Mouse (Mus musculus): ENCODE measurements at regions not wholly inside any gene's neighbourhood (a gene's known extent, or its start where the extent isn't known, plus 50 kb on each side); places are given as distances from the start of the nearest gene placed in this dataset.

GRCm38 (mm10) chr15:36903922-36904321, 103.7 kb downstream of the Zfp706 start:
- Histone ChIP-seq H3K36me3 (ENCODE audit: control insufficient read depth, insufficient read depth, low read length, poor library complexity, severe bottlenecking) (no peaks in the 10 kb centered on the region), H3K27me3 (ENCODE audit: control insufficient read depth, insufficient read depth, low read length, poor library complexity, severe bottlenecking) (no peaks in the 10 kb centered on the region)

GRCm38 (mm10) chr15:36903309-36903708, 104.3 kb downstream of the Zfp706 start:
- DNase-seq (ENCODE audit: low read depth, low spot score): no peak
- no peaks in the 10 kb centered on the region for H3K27me3 ChIP-seq (ENCODE audit: control insufficient read depth, insufficient read depth, low read length, poor library complexity, severe bottlenecking)
- no peaks in the 10 kb centered on the region for H3K36me3 ChIP-seq (ENCODE audit: control insufficient read depth, insufficient read depth, low read length, poor library complexity, severe bottlenecking)

More at GRCm38 (mm10) chr15:36903922-36904321, 103.7 kb downstream of the Zfp706 start:
- DNase-seq (ENCODE audit: low read depth, low spot score): no peak

GRCm38 (mm10) chr15:36901830-36902285, 105.7 kb downstream of the Zfp706 start:
- Histone ChIP-seq H3K36me3 (ENCODE audit: control insufficient read depth, insufficient read depth, low read length, poor library complexity, severe bottlenecking) (no peaks in the 10 kb centered on the region), H3K27me3 (ENCODE audit: control insufficient read depth, insufficient read depth, low read length, poor library complexity, severe bottlenecking) (no peaks in the 10 kb centered on the region)
- DNase-seq (ENCODE audit: low read depth, low spot score): peak; percentile 46

GRCm38 (mm10) chr15:36901350-36901749, 106.2 kb downstream of the Zfp706 start:
- Histone ChIP-seq H3K36me3 (ENCODE audit: control insufficient read depth, insufficient read depth, low read length, poor library complexity, severe bottlenecking) (no peaks in the 10 kb centered on the region), H3K27me3 (ENCODE audit: control insufficient read depth, insufficient read depth, low read length, poor library complexity, severe bottlenecking) (no peaks in the 10 kb centered on the region)
- DNase-seq (ENCODE audit: low read depth, low spot score): no peak

DNA sequence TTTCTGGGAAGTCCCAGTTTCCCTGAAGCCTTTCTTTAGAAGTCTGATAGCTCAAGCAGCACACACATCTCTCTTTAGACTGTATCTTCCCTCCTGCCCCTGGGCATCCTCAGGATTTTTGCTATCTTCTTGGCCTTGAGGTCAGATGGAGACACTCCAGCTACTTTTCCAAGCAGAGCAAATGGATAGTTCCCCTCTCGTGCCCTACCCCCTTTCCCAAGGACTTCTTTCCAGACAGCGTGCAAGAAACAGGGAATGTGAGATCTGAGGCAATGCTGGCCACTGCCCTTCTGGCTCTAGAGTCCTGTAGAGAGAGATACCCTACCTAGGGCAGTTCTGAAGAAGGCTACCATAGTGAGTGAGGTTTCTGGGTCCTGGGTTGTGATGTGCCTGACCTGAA, 106.6 kb downstream of the Zfp706 start:
- Histone ChIP-seq H3K27me3 (ENCODE audit: control insufficient read depth, insufficient read depth, low read length, poor library complexity, severe bottlenecking) (no peaks in the 10 kb centered on the region), H3K36me3 (ENCODE audit: control insufficient read depth, insufficient read depth, low read length, poor library complexity, severe bottlenecking) (no peaks in the 10 kb centered on the region)
- no peak for DNase-seq (ENCODE audit: low read depth, low spot score)

DNA sequence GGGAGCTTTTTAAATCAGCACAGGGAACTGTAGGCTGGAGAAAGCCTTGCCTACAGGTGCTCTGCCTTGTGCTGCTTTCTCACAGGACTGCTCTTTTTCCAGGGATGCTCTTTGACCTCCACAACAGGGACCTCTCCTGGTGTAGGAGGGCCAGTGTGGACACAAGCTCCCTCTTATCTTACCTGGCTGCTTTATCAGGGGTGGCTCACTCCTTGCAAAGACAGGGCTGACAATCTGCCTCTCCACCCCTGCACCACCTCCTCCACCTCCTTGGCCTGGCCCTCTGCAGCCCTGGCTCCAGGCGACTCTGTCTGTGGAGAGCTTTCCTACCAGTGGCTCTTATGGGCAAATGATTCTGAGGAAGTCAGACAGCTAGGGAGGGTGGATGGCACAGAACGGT, 107.7 kb downstream of the Zfp706 start:
- H3K27me3 ChIP-seq (ENCODE audit: control insufficient read depth, insufficient read depth, low read length, poor library complexity, severe bottlenecking): no peaks in the 10 kb centered on the region
- DNase-seq (ENCODE audit: low read depth, low spot score): no peak
- H3K36me3 ChIP-seq (ENCODE audit: control insufficient read depth, insufficient read depth, low read length, poor library complexity, severe bottlenecking): no peaks in the 10 kb centered on the region

- no peak for DNase-seq (ENCODE audit: low read depth, low spot score)
- Histone ChIP-seq H3K27me3 (ENCODE audit: control insufficient read depth, insufficient read depth, low read length, poor library complexity, severe bottlenecking) (no peaks in the 10 kb centered on the region), H3K36me3 (ENCODE audit: control insufficient read depth, insufficient read depth, low read length, poor library complexity, severe bottlenecking) (no peaks in the 10 kb centered on the region)
Measured at GRCm38 (mm10) chr15:36898857-36899523, 108.6 kb downstream of the Zfp706 start.

DNA sequence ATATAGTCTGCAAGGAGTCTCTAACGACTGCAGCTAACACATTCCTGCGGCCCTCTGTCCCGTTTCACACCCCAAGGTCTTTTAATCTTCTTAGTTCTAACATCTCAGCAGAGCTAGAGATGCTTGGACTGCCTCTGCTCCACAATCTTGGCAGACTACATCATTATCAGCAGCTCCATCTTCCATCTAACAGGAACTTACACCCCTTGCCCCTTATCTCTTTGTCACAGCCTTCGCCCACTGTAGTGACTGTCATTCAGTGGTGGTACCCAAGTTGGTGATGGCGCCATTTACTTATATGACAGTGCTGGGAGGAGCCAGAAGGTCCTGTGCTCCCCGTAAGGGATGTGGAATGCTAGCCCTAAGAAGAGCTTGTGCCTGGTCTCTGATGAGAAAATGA, 109.2 kb downstream of the Zfp706 start:
- H3K36me3 ChIP-seq (ENCODE audit: control insufficient read depth, insufficient read depth, low read length, poor library complexity, severe bottlenecking): no peaks in the 10 kb centered on the region
- no peak for DNase-seq (ENCODE audit: low read depth, low spot score)
- H3K27me3 ChIP-seq (ENCODE audit: control insufficient read depth, insufficient read depth, low read length, poor library complexity, severe bottlenecking): no peaks in the 10 kb centered on the region

DNA sequence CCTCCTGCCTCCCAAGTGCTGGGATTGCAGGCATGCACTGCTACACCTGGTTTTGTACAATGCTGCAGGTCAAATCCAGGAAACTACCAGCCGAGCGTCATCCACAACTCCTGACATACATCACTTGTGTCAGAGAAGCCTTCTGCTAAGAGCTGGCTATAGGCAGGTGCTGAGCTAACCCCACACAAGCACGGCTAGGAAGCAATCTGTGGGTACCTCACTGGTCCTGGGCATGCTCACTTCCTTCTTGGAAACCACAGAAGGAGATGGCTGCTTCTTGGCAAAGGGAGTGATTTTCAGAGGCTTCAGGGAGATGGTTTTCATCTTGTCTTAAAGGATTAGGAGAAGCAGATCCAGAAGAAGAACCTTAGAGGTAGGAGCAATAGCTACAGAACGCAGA, 111.3 kb downstream of the Zfp706 start:
- Histone ChIP-seq H3K27me3 (ENCODE audit: control insufficient read depth, insufficient read depth, low read length, poor library complexity, severe bottlenecking) (no peaks in the 10 kb centered on the region), H3K36me3 (ENCODE audit: control insufficient read depth, insufficient read depth, low read length, poor library complexity, severe bottlenecking) (no peaks in the 10 kb centered on the region)
- DNase-seq (ENCODE audit: low read depth, low spot score): peak; percentile 18

DNA sequence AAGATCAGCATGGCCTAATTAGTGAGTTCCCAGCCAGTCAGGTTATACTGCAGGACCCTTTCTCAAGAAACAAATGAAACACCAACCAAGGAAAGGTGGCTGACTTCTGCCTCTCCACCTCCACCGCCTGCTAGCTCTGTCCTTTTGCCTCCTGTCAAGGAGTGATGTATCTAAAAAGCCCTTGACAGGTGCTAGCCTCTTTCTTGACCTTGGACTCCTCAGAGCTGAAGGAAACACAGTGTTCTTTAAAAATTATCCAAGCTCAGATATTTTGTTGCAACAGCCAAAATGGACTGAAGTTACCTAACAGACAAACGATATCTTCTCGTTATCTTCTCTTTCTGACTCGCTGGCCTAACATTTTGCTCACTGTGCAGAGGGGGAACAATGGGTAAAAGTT, 112.5 kb downstream of the Zfp706 start:
- no peaks in the 10 kb centered on the region for H3K27me3 ChIP-seq (ENCODE audit: control insufficient read depth, insufficient read depth, low read length, poor library complexity, severe bottlenecking)
- no peak for DNase-seq (ENCODE audit: low read depth, low spot score)
- no peaks in the 10 kb centered on the region for H3K36me3 ChIP-seq (ENCODE audit: control insufficient read depth, insufficient read depth, low read length, poor library complexity, severe bottlenecking)

DNA sequence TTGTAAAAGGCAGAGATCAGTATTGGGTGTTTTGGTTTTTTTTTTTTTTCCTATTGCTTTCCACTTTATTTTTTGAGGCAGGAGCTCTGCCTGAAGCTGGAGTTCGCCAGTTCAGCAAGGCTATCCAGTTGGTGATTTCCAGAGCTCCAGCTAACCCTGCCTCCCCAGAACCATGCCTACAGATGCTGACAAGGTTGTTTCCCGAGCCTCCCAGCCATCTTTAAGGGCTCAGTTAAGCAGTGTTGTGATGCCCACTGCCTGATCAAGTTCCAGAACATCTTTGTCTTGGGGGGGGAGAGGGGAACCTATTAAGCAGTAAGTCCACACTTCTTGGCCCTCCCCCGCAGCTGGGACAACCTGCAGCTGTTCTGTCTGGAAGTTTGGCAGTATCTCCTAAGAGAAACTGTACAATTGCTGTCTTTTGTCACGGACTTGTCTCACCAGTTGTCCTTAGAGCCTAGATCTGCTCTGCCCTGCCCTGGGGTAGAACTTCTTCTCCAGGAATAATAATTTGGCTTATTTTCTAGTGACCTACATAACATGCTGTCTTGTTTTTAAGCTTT, 114.1 kb downstream of the Zfp706 start:
- Histone ChIP-seq H3K27me3 (ENCODE audit: control insufficient read depth, insufficient read depth, low read length, poor library complexity, severe bottlenecking) (no peaks in the 10 kb centered on the region), H3K36me3 (ENCODE audit: control insufficient read depth, insufficient read depth, low read length, poor library complexity, severe bottlenecking) (no peaks in the 10 kb centered on the region)
- no peak for DNase-seq (ENCODE audit: low read depth, low spot score)

DNA sequence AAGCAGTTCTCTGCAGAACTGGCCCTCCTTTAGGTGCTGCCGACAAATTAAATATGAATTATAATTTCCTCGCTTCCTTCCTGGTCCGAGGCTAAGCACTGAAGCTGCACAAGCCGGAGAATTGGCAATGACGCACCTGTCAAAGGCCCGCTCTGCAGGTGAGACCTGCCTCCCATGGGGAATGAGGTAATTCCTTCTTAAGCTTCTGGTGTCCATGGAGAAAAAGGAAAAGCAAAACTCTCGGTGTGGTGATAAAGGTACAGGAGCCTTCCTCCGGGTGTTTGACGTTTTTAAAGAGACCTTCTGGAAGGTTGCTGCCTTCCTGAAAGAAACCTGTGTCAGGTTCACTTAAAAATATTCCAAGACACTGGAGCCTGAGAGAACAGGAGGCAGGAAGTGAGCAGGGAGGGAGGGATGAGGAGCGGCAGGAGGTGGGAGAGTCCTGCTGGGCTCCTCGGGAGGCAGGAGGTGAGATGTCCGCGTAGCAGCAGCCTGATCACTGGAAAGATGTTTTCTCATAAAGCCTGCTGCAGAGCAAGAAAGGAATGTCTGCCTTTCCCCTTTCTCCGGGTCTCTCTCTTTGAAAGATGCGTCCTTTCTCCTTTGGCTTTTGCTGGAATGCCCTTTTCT, 114.9 kb downstream of the Zfp706 start:
- DNase-seq (ENCODE audit: low read depth, low spot score): no peak
- no peaks in the 10 kb centered on the region for H3K36me3 ChIP-seq (ENCODE audit: control insufficient read depth, insufficient read depth, low read length, poor library complexity, severe bottlenecking)

GRCm38 (mm10) chr15:36891851-36892250, 115.7 kb downstream of the Zfp706 start:
- no peak for DNase-seq (ENCODE audit: low read depth, low spot score)
- no peaks in the 10 kb centered on the region for H3K27me3 ChIP-seq (ENCODE audit: control insufficient read depth, insufficient read depth, low read length, poor library complexity, severe bottlenecking)
- no peaks in the 10 kb centered on the region for H3K36me3 ChIP-seq (ENCODE audit: control insufficient read depth, insufficient read depth, low read length, poor library complexity, severe bottlenecking)

More for the DNA sequence above, 114.9 kb downstream of the Zfp706 start:
- no peaks in the 10 kb centered on the region for H3K27me3 ChIP-seq (ENCODE audit: control insufficient read depth, insufficient read depth, low read length, poor library complexity, severe bottlenecking)

DNA sequence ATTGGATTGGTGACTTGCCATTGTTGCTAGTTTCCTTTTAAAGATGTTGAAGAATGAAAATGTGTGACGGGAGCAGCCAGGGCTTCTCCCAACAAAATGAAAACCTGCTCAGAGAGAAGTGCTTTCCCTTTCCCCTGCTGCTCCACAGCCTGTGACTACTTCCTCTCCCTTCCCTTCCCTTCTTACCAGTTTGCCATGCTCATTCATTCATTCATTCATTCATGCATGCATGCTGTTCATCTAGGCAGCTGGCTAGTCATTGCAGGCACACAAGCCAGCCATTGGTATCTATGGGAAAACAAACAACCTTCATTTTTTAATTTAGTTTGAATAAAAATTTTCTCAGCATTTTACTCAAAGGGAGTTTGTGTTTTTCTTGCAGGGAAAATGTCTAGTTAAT, 116.3 kb downstream of the Zfp706 start:
- no peaks in the 10 kb centered on the region for H3K36me3 ChIP-seq (ENCODE audit: control insufficient read depth, insufficient read depth, low read length, poor library complexity, severe bottlenecking)
- no peaks in the 10 kb centered on the region for H3K27me3 ChIP-seq (ENCODE audit: control insufficient read depth, insufficient read depth, low read length, poor library complexity, severe bottlenecking)
- DNase-seq (ENCODE audit: low read depth, low spot score): no peak

DNA sequence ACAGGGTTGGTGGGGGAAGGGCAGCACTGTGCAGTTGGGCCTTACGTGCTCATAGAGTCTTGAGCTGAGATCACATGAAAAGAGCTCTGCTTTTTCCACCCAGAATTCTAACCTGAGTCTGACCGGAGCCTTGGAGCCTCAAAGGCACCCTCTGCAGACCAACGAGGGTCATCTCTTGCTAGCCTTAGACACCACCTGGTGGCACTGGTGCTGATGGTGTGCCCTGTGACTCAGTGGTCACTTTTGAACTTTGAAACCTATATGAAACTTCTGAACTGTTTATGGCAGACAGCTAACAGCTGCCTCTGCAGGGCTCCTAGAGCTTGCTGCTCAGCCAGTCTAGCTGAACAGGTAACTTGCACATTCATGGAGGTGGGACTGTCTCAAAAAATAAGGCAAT, 118.5 kb downstream of the Zfp706 start:
- no peak for DNase-seq (ENCODE audit: low read depth, low spot score)
- H3K36me3 ChIP-seq (ENCODE audit: control insufficient read depth, insufficient read depth, low read length, poor library complexity, severe bottlenecking): no peaks in the 10 kb centered on the region

More for the DNA sequence above, 118.5 kb downstream of the Zfp706 start:
- no peaks in the 10 kb centered on the region for H3K27me3 ChIP-seq (ENCODE audit: control insufficient read depth, insufficient read depth, low read length, poor library complexity, severe bottlenecking)
